Mouse (Mus musculus) lung, embryonic 15.5 days (tissue): Measurements from ENCODE around the gene Aco2. TPM values are rescaled to one million over a fixed set of nuclear protein-coding genes. Genes with fewer than 3 reads are reported as not detected.

ENCODE experiments used
- ATAC-seq: fragments of 200-750 bp; cut with Nextera tagmentation; 2 replicates; pipeline ENCODE4 v1.8.0; 2017; ENCODE audit warnings: moderate number of reproducible peaks, borderline replicate concordance; ENCODE audit not compliant: low FRiP score, low TSS enrichment; ENCODE audit errors: extremely low read depth
- H3K27ac ChIP-seq: fragments of 300-500 bp; sonication (generic); 2 replicates; pipeline ENCODE4 v1.5.1; 2015; ENCODE audit warnings: moderate library complexity, mild to moderate bottlenecking, inconsistent platforms
- H3K27me3 ChIP-seq: fragments of 300-500 bp; sonication (generic); 2 replicates; pipeline ENCODE4 v1.6.1; 2015; ENCODE audit warnings: inconsistent platforms
- H3K36me3 ChIP-seq: fragments of 300-500 bp; sonication (generic); 2 replicates; pipeline ENCODE4 v1.6.1; 2015; ENCODE audit warnings: inconsistent platforms
- H3K4me1 ChIP-seq: fragments of 300-500 bp; sonication (generic); 2 replicates; pipeline ENCODE4 v1.6.1; 2015; ENCODE audit warnings: inconsistent platforms
- H3K4me2 ChIP-seq: fragments of 300-500 bp; sonication (generic); 2 replicates; pipeline ENCODE4 v1.6.1; 2015; ENCODE audit warnings: inconsistent platforms, mild to moderate bottlenecking, moderate library complexity
- H3K4me3 ChIP-seq: fragments of 300-500 bp; sonication (generic); 2 replicates; pipeline ENCODE4 v1.5.1; 2015; ENCODE audit warnings: mild to moderate bottlenecking, inconsistent platforms
- H3K9ac ChIP-seq: fragments of 300-500 bp; sonication (generic); 2 replicates; pipeline ENCODE4 v1.6.1; 2015; ENCODE audit warnings: inconsistent platforms
- H3K9me3 ChIP-seq: fragments of 300-500 bp; sonication (generic); 2 replicates; pipeline ENCODE4 v1.6.1; 2016; ENCODE audit warnings: inconsistent platforms
- WGBS: fragments of 180-500 bp; shearing (Covaris S2); methylation state at CpG from one replicate; pipeline ENCODE4 v1.1.7; 2015; 5-methylcytosine and 5-hydroxymethylcytosine counted together
- polyA plus RNA-seq: library from polyadenylated mRNA; unstranded; fragments of >200 nt; fragmentation: Nextera tagmentation; extraction: Ambion mirVana; gene quantifications from 2 replicates; pipeline ENCODE4 v1.2.1, GENCODE M21; 2015

Gene Aco2
- polyA plus RNA-seq, 1 experiment from 2014 or later = 173 TPM

DNA sequence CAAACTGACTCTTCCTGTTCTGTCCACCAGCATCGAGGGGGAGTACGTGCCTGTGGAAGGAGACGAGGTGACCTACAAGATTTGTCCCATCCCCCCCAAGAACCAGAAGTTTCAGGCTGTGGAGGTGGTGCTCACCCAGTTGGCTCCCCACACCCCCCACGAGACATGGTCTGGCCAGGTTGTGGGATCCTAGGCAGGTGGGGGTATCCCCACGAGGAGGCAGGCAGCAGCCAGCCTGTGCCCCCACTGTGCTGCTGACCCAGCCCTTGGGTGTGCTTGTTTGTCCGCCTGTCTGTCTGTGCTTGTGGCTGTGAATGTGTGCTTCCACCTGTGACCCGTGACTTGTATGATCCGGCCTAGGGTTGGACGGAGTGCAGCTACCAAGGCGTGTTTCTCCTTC, 77.0 kb downstream of the Aco2 start:
- 69% methylated on average over 10 of the region's 10 CpGs for WGBS
- H3K4me1 ChIP-seq = no peaks in the 10 kb centered on the region

DNA sequence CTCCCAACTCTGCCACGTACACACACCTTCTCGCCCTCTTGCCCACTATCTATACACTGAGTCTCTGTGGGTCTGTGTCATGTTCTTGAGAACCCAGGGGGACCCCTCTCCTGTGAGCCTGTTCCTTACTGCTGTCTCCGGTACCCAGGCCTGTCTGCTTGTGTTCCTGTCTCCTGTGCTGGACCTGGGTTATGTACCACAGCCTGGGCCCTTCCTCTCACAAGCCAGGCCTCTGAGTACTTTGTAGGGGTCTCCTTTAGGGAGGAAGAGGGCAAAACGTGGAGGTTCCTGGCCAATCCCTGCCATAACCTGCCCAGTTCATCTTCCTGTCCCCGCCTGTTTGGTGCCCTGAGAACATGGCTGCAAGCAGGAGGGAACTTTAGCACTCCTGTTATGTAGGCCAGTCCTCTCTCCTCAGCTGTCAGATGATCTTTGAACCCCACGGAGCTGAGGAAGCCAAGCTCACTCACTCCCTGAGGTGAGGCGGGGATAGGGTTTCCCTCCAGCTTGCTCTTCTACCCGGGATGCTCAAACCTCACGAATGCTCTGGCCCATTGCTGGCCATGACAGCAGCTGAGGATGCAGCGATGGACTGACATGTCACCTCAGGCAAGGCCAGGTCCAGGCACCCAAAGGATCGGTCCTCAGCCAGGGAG, 77.5 kb downstream of the Aco2 start:
- Histone ChIP-seq H3K36me3 (peaks cover 10% of the 10 kb centered on the region; the same call in 1 of the 2 replicates), H3K4me2 (no peak overlapping the region), H3K4me3 (no peak overlapping the region), H3K9ac (no peak overlapping the region), H3K4me1 (no peaks in the 10 kb centered on the region), H3K27ac (no peak overlapping the region), H3K27me3 (no peaks in the 10 kb centered on the region), H3K9me3 (no peaks in the 10 kb centered on the region)
- ATAC-seq = no peak
- 70% methylated on average over 11 of the region's 11 CpGs for WGBS

More for the DNA sequence above, 77.0 kb downstream of the Aco2 start:
- no peaks in the 10 kb centered on the region for H3K27me3 ChIP-seq
- H3K9me3 ChIP-seq = no peaks in the 10 kb centered on the region
- peaks cover 4% of the 10 kb centered on the region; the same call in 1 of the 2 replicates for H3K36me3 ChIP-seq
- no peak overlapping the region for H3K27ac ChIP-seq
- H3K4me3 ChIP-seq = no peak overlapping the region
- H3K4me2 ChIP-seq = no peak overlapping the region
- no peak for ATAC-seq
- no peak overlapping the region for H3K9ac ChIP-seq

DNA sequence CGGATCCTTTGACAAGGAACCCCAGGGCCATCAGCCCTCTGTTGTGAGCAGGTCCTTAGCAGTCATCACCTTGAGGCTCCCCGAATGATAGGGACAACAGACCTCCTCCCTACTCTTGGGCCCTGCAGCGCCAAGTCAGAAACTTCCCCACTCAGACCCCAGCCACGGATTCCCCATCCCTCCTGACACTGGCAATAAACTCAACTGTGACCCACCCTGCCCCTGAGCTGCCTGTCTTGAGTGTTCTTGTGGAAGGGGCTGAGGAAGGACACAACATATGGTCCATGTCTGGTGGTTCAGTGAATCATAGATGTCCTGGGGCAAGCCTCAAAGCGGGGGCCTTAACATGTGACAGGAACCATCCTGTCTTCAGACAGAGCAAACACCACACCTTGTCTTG, 78.6 kb downstream of the Aco2 start:
- H3K4me2 ChIP-seq = no peak overlapping the region
- H3K27me3 ChIP-seq = no peaks in the 10 kb centered on the region
- no peak overlapping the region for H3K27ac ChIP-seq
- WGBS = 71% methylated on average over 5 of the region's 5 CpGs
- H3K9ac ChIP-seq = no peak overlapping the region
- no peak overlapping the region for H3K4me3 ChIP-seq
- ATAC-seq = no peak
- H3K36me3 ChIP-seq = peaks cover 15% of the 10 kb centered on the region
- no peaks in the 10 kb centered on the region for H3K9me3 ChIP-seq
- no peaks in the 10 kb centered on the region for H3K4me1 ChIP-seq

DNA sequence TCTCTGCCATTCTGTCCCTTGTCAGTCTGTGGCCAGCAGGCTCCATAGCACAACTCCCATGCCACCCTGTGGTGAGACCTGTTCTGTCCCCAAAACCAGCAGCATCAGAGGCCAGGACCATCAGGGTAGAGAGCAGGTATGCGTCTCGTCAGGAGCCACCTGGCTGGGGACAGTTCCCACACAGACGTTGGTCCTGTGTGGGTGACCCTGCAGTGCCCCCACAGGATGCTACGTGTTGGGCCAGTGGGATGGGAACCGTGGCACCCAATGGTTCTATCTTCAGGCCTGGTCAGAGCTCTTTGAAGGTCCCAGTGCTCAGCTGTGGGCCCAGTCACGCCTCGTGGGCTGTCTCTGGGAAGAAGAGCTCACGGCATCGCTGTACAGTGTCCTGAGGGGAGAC, 79.0 kb downstream of the Aco2 start:
- peaks cover 15% of the 10 kb centered on the region for H3K36me3 ChIP-seq
- H3K27ac ChIP-seq = no peak overlapping the region
- 73% methylated on average over 9 of the region's 9 CpGs for WGBS
- no peak overlapping the region for H3K4me2 ChIP-seq
- ATAC-seq = no peak
- H3K4me1 ChIP-seq = no peaks in the 10 kb centered on the region
- no peak overlapping the region for H3K9ac ChIP-seq
- no peaks in the 10 kb centered on the region for H3K9me3 ChIP-seq
- H3K27me3 ChIP-seq = no peaks in the 10 kb centered on the region
- H3K4me3 ChIP-seq = no peak overlapping the region

DNA sequence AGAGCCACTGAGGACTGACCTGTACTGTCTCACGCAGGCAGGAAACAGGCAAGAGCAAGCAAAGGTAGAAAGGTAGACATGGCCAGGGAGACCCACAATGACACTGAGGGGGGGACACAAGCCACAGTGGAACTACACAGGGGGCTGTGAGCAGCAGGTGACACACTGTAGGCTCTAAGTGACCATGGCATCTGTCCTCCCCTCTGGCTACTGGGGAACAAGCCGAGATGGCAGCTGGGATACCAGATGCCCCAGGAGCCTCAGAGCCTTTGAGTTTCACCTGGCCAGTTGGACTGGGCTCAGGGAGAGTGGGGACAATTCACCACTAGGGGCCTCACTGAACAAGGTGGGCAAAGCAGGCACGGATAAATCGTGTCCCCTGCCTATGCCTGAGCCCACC, 80.2 kb downstream of the Aco2 start:
- H3K4me1 ChIP-seq = no peaks in the 10 kb centered on the region

DNA sequence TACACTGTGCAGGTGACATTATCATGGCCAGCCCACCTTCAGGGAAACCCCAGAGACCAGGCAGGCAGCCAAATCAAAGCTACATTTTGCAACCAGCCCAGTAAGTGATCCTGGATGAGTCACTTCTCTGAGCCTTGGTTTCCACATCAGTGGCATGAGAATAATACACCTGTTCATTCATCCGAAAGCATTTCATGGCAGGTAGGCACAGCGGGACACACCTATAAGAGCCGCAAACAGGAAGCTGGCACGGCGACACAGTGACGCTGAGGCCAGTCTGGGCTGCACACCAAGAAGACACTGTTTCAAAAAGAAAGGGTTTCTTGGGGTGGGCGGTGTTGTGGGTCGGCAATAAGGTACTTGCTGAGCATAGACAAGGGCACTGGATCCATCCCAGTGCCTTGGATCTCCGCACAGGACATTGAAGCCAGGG, 82.1 kb downstream of the Aco2 start:
- Histone ChIP-seq H3K27me3 (no peaks in the 10 kb centered on the region), H3K27ac (no peak overlapping the region), H3K9me3 (no peaks in the 10 kb centered on the region), H3K36me3 (peaks cover 15% of the 10 kb centered on the region), H3K4me1 (no peaks in the 10 kb centered on the region), H3K9ac (no peak overlapping the region), H3K4me3 (no peak overlapping the region), H3K4me2 (no peak overlapping the region)
- ATAC-seq = no peak
- WGBS = 93% methylated on average over 9 of the region's 9 CpGs

More for the DNA sequence above, 80.2 kb downstream of the Aco2 start:
- H3K9ac ChIP-seq = no peak overlapping the region
- 78% methylated on average over 4 of the region's 4 CpGs for WGBS
- no peak overlapping the region for H3K4me3 ChIP-seq
- peaks cover 15% of the 10 kb centered on the region for H3K36me3 ChIP-seq
- no peak overlapping the region for H3K27ac ChIP-seq
- H3K27me3 ChIP-seq = no peaks in the 10 kb centered on the region
- ATAC-seq = no peak
- H3K9me3 ChIP-seq = no peaks in the 10 kb centered on the region
- no peak overlapping the region for H3K4me2 ChIP-seq

DNA sequence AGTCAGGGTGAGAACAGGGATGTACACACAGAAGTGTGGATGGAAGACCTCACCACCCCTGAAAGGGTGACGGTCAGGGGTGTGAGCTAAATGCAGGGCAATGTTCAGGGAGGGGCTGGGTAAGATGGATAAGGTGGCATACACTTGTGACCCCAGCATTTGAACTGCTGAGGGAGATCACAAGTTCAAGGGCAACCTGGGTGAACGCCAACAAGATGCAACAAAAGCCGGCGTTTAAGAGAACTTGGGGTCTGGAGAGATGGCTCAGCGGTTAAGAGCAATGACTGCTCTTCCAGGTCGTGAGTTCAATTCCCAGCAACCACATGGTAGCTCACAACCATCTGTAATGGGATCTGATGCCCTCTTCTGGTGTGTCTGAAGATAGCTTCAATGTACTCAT, 82.6 kb downstream of the Aco2 start:
- Histone ChIP-seq H3K4me2 (no peak overlapping the region), H3K36me3 (peaks cover 15% of the 10 kb centered on the region), H3K27me3 (no peaks in the 10 kb centered on the region), H3K9me3 (no peaks in the 10 kb centered on the region), H3K4me3 (no peak overlapping the region), H3K4me1 (no peaks in the 10 kb centered on the region), H3K9ac (no peak overlapping the region), H3K27ac (no peak overlapping the region)
- ATAC-seq = no peak
- 82% methylated on average over 6 of the region's 6 CpGs for WGBS

DNA sequence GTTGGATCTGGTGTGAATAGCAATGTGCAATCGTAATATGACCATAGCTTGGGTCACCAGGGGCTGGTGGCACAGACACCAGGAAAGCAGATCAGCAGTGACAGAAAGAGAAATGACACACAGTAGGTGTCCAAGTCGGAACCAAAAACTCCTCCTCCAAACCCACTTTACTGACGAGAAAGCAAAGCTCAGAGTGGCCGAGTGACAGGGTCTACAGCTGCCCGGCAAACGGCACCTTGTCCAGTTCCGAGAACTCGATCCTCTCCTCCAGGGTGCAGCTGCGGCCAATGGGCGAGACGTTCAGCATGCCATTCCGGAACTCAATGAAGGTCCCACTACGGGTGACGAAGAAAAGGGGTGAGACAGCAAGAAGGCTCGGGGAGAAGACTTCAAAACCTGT, 83.3 kb downstream of the Aco2 start:
- H3K9ac ChIP-seq = no peak overlapping the region
- ATAC-seq = no peak
- 89% methylated on average over 15 of the region's 15 CpGs for WGBS
- H3K9me3 ChIP-seq = no peaks in the 10 kb centered on the region
- no peak overlapping the region for H3K4me3 ChIP-seq
- peaks cover 15% of the 10 kb centered on the region for H3K36me3 ChIP-seq
- H3K4me2 ChIP-seq = no peak overlapping the region
- H3K27ac ChIP-seq = no peak overlapping the region
- H3K4me1 ChIP-seq = 0 out of 2 replicates have a peak, but pooled peaks cover 3% of the 10 kb centered on the region
- no peaks in the 10 kb centered on the region for H3K27me3 ChIP-seq

DNA sequence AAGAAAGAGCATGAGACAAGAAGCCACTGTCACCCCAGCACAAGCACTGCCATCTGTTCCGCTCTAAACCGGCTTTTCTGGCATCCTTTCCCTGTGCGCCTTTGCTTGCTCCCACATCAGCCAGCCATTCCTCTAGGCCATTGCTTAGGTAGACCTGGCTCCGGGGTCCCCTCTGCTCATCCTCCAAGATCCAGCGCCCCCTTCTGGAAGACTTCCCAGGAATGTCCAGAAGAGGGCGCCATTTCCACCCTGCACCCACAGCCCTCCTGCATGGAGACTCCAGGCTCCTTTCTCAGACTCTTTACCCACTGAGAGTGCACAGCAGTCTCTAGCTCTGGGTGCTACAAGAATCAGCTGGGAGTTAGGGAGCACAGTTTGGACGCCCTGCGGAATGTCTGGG, 84.3 kb downstream of the Aco2 start:
- no peak for ATAC-seq
- WGBS = 59% methylated on average over 8 of the region's 8 CpGs
- Histone ChIP-seq H3K4me2 (no peak overlapping the region), H3K4me1 (0 out of 2 replicates have a peak, but pooled peaks cover 4% of the 10 kb centered on the region), H3K9me3 (no peaks in the 10 kb centered on the region), H3K9ac (no peak overlapping the region), H3K27ac (no peak overlapping the region), H3K4me3 (no peak overlapping the region), H3K36me3 (peaks cover 11% of the 10 kb centered on the region), H3K27me3 (no peaks in the 10 kb centered on the region)

DNA sequence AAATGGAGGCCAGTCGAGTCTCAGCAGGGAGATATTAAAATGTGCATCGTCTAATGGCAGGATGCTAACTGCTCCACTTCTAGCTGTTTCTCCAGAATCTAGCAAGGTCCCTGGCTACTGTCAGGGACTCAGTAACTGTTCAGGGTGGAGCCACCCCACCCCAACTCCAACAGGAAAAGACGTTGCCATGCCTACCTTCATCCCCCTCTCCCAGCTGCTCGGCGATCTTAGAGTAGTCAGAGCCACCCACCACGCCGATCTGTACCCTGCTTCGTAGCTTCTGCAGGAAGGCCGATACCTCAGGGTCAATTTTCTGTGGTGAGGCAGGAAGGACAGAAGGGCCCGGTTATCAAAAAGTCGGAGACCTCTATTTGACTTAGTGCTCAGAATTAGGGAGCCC, 85.5 kb downstream of the Aco2 start:
- WGBS = 79% methylated on average over 11 of the region's 11 CpGs
- Histone ChIP-seq H3K9ac (no peak overlapping the region), H3K4me1 (0 out of 2 replicates have a peak, but pooled peaks cover 4% of the 10 kb centered on the region), H3K27me3 (no peaks in the 10 kb centered on the region), H3K4me3 (no peak overlapping the region), H3K36me3 (peaks cover 11% of the 10 kb centered on the region), H3K27ac (no peak overlapping the region), H3K9me3 (no peaks in the 10 kb centered on the region), H3K4me2 (no peak overlapping the region)
- no peak for ATAC-seq

DNA sequence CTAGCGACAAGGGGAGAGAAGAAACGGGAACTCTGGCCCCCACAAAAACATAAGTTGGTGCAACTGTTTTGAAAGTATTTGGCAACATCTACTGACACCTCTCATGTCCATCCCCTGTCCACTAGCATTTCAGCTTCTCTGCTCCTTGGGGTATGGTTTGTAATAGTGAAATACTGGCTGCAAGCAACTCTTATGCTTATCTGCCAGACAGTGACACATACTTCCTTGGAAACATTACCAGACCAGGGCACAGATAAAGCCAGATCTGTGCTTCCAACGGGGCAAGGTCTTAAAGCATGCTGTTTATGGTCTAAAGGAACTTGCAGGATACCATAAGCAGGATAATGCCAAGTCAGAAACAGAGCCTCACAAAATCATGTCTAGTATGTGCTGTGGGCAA, 86.8 kb downstream of the Aco2 start:
- no peaks in the 10 kb centered on the region for H3K27me3 ChIP-seq
- 0 out of 2 replicates have a peak, but pooled peaks cover 4% of the 10 kb centered on the region for H3K4me1 ChIP-seq
- 79% methylated on average over 3 of the region's 3 CpGs for WGBS
- H3K4me3 ChIP-seq = no peak overlapping the region
- no peak overlapping the region for H3K4me2 ChIP-seq
- H3K36me3 ChIP-seq = peaks cover 11% of the 10 kb centered on the region
- 0 out of 2 replicates have a peak overlapping the region, but pooled peaks have one; percentile 0 for H3K9ac ChIP-seq
- no peak for ATAC-seq
- no peaks in the 10 kb centered on the region for H3K9me3 ChIP-seq
- H3K27ac ChIP-seq = no peak overlapping the region

DNA sequence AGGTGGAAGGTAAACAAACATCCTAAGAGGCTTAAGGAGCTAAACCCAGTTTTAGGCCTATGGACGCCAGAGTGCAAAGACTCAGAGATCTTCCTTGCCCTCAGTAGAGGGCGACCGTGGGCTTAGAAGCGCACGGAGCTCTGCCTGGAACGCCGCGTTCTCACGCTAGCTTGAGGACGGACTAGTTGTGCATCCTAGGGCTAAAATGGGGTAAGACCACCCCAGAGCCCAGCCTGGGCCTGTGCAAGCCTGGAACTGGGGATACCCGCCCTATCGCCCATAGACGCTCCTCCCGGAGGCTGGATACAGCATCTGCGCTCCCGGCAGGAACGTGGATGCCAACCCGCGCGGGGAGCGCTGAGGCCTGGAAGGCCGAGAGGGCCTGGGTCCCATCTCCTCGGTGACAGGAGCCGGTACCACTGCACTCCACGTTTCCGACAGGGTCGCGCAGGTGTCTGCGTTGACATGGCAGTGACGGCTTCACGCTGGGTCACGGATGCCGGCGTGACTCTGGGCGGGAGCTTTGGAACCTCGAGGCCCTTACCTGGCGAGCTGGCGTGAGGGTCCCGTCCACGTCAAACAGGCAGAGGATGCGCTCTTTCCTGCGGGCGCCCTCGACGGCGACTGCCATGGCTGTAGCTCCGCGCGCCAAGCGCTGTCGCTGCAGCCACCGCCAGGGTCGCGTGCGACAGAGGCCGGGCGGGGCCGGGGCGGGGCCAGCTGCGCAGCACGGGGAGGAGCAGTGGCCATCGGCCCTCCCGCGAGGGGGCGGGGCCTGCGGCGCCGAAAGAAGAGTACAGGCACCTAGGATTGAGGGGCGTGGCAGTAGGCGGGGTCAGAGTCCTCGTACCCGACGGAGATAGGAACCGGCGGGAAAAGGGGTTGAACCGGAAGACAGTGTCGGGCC, 88.3 kb downstream of the Aco2 start, which contains the start of gene Pmm1:
Pmm1 (minus strand) TSS at position 760 of the 907 bp plus-strand sequence.
- peak within 1 kb of the TSS; percentile 100 for H3K4me2 ChIP-seq
- H3K27me3 ChIP-seq = no peaks in the 10 kb centered on the region
- H3K9me3 ChIP-seq = no peaks in the 10 kb centered on the region
- H3K4me1 ChIP-seq = 0 out of 2 replicates have a peak, but pooled peaks cover 4% of the 10 kb centered on the region
- H3K4me3 ChIP-seq = peak within 1 kb of the TSS; percentile 70
- H3K36me3 ChIP-seq = no peaks in the 10 kb centered on the region
- ATAC-seq = peak; percentile 97
- WGBS = under 1% methylated on average over 68 of the region's 77 CpGs
- peak within 1 kb of the TSS; percentile 91 for H3K27ac ChIP-seq
- peak within 1 kb of the TSS; percentile 75 for H3K9ac ChIP-seq
